Mouse (Mus musculus) heart, embryonic 16.5 days (tissue): ENCODE results near the gene Bfsp1. TPM values are rescaled to one million over a fixed set of nuclear protein-coding genes. Genes with fewer than 3 reads are reported as not detected.

ENCODE experiments used
- ATAC-seq: fragments of 200-750 bp; cut with Nextera tagmentation; replicated peaks from 2 replicates; pipeline ENCODE4 v1.8.0; 2017; ENCODE audit warnings: moderate number of reproducible peaks; ENCODE audit not compliant: insufficient read depth, low FRiP score; ENCODE audit errors: extremely low read depth
- H3K27ac ChIP-seq: fragments of 300-500 bp; sonication (generic); 2 replicates; pipeline ENCODE4 v1.5.1; 2014; ENCODE audit warnings: mild to moderate bottlenecking, low read length, control low read depth, moderate library complexity
- H3K27me3 ChIP-seq: fragments of 300-500 bp; sonication (generic); 2 replicates; pipeline ENCODE4 v1.6.1; 2014; ENCODE audit warnings: low read length, mixed read lengths; ENCODE audit not compliant: control insufficient read depth, insufficient read depth
- H3K36me3 ChIP-seq: fragments of 300-500 bp; sonication (generic); 2 replicates; pipeline ENCODE4 v1.6.1; 2014; ENCODE audit not compliant: control insufficient read depth, insufficient read depth
- H3K4me1 ChIP-seq: fragments of 300-500 bp; sonication (generic); 2 replicates; pipeline ENCODE4 v1.6.1; 2014; ENCODE audit warnings: low read length, mixed read lengths; ENCODE audit not compliant: control insufficient read depth, insufficient read depth
- H3K4me2 ChIP-seq: fragments of 300-500 bp; sonication (generic); 2 replicates; pipeline ENCODE4 v1.6.1; 2014; ENCODE audit warnings: low read depth, mild to moderate bottlenecking, control low read depth, low read length
- H3K4me3 ChIP-seq: fragments of 300-500 bp; sonication (generic); 2 replicates; pipeline ENCODE4 v1.5.1; 2014; ENCODE audit warnings: mild to moderate bottlenecking, control low read depth, low read length
- H3K9ac ChIP-seq: fragments of 300-500 bp; sonication (generic); 2 replicates; pipeline ENCODE4 v1.6.1; 2014; ENCODE audit warnings: low read length, control low read depth
- H3K9me3 ChIP-seq: fragments of 300-500 bp; sonication (generic); replicated peaks from 2 replicates; pipeline ENCODE4 v1.6.1; 2016; ENCODE audit warnings: low read length; ENCODE audit not compliant: control insufficient read depth
- WGBS: fragments of 180-500 bp; shearing (Covaris S2); extraction: QIAGEN DNeasy Blood & Tissue Kit; methylation state at CpG from one replicate; pipeline ENCODE4 v1.1.7; 2014; 5-methylcytosine and 5-hydroxymethylcytosine counted together
- polyA plus RNA-seq: library from polyadenylated mRNA; unstranded; fragments of >200 nt; fragmentation: Nextera tagmentation; extraction: Ambion mirVana; gene quantifications from 2 replicates; pipeline ENCODE4 v1.2.1, GENCODE M21; 2015

The Bfsp1 gene
- polyA plus RNA-seq, 1 experiment from 2014 or later, result 1.1 TPM

- no peaks in the 10 kb centered on the region for H3K9me3 ChIP-seq
- no peak for ATAC-seq
- H3K36me3 ChIP-seq, result no peaks in the 10 kb centered on the region
- no peaks in the 10 kb centered on the region for H3K27me3 ChIP-seq
- H3K4me2 ChIP-seq, result no peak overlapping the region
- no peak overlapping the region for H3K4me3 ChIP-seq
- no peak overlapping the region for H3K9ac ChIP-seq
- peaks cover 10% of the 10 kb centered on the region for H3K4me1 ChIP-seq
- WGBS, result 78% methylated on average over 5 of the region's 5 CpGs
- H3K27ac ChIP-seq, result no peak overlapping the region
Measured at GRCm38 (mm10) chr2:143789911-143790310, 73.1 kb downstream of the Bfsp1 start.

- 71% methylated on average over 2 of the region's 2 CpGs for WGBS
- no peak overlapping the region for H3K27ac ChIP-seq
- H3K4me3 ChIP-seq, result no peak overlapping the region
- H3K36me3 ChIP-seq, result no peaks in the 10 kb centered on the region
- H3K9me3 ChIP-seq, result no peaks in the 10 kb centered on the region
- no peaks in the 10 kb centered on the region for H3K27me3 ChIP-seq
- no peak for ATAC-seq
- H3K4me1 ChIP-seq, result peaks cover 3% of the 10 kb centered on the region; the same call in 1 of the 2 replicates
- H3K9ac ChIP-seq, result no peak overlapping the region
- H3K4me2 ChIP-seq, result no peak overlapping the region
Measured at GRCm38 (mm10) chr2:143780310-143780709, 82.7 kb downstream of the Bfsp1 start.

Other genes starting within 250 kb of the Bfsp1 start
- 853 and 944 TPM in 2 replicates for gene Dstn, start 52.1 kb upstream of the Bfsp1 start, polyA plus RNA-seq
- 52.4 and 59.7 TPM in 2 replicates for gene Rrbp1, start 148.1 kb upstream of the Bfsp1 start, polyA plus RNA-seq
- gene Banf2, start 169.9 kb upstream of the Bfsp1 start, polyA plus RNA-seq, result not detected in 2 replicates